Mouse (Mus musculus): ENCODE measurements around the gene Fkbp10. TPM values are rescaled to one million over a fixed set of nuclear protein-coding genes. Genes with fewer than 3 reads are reported as not detected.

Fkbp10 gene
- polyA plus RNA-seq, 1 experiment, result 10.0 TPM

DNA sequence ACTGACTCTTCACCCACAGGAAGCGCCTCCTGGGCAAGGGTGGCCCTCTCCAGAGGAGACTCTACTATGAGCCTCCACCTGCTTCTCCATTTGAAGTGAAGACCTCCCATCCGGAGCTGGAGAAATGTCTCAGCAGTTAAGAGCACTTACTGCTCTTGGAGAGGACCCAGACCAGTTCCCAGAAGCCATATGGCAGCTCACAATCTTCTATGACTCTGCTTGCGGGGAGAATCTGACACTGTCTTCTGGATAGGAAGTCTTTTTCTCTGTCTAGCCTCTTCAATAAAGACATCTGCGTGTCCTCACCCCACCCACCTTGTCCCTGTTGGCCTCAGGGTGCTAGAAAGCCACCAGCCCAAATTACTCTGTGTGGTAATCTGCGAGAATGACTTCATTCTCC lies 22.5 kb upstream of the Fkbp10 start:
- peaks cover 10% of the 10 kb centered on the region for H3K36me3 ChIP-seq (ENCODE audit: control insufficient read depth, insufficient read depth, low read length)
- H3K27ac ChIP-seq (ENCODE audit: insufficient read depth, low read depth, low read length), result peak overlapping the region; percentile 0; the same call in 1 of the 2 replicates
- H3K4me3 ChIP-seq (ENCODE audit: low read depth, low read length), result no peak overlapping the region
- peaks cover 50% of the 10 kb centered on the region for H3K4me1 ChIP-seq (ENCODE audit: control insufficient read depth, insufficient read depth, insufficient read length, low read length)
- H3K27me3 ChIP-seq (ENCODE audit: control insufficient read depth, insufficient read depth, low read length), result no peaks in the 10 kb centered on the region
- 58% methylated on average over 5 of the region's 5 CpGs for WGBS
- no peak for TF ChIP-seq CTCF (IDR thresholded peaks at IDR 0.05; ENCODE audit: extremely low read depth, insufficient read length, insufficient replicate concordance, low read depth, low read length)
- no peak for TF ChIP-seq POLR2A (IDR thresholded peaks at IDR 0.05; ENCODE audit: low read depth, low read length)

DNA sequence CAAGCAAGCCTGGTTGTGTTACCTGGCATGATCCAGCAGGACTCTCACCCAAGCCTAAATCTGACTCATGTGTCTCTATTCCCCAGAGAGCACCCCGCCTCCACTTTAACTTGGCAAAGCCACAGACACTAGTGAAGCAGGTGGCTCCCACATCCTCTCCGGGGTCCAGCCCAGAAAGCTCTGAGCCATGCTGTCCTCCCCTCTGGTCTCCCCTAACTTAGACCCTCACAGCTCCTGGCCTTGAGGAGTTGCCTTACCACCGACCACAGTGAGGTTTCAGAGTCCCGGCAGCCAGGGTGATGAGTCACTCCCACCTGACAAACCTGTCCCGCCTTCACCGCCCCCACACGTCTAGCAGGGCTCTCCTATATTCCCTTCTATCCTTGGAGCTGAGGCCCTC lies 21.8 kb upstream of the Fkbp10 start:
- H3K27ac ChIP-seq (ENCODE audit: insufficient read depth, low read depth, low read length), result no peak overlapping the region; the same call in 1 of the 2 replicates
- WGBS, result 30% methylated on average over 7 of the region's 7 CpGs
- peaks cover 10% of the 10 kb centered on the region for H3K36me3 ChIP-seq (ENCODE audit: control insufficient read depth, insufficient read depth, low read length)
- peak overlapping the region; percentile 26 for H3K4me3 ChIP-seq (ENCODE audit: low read depth, low read length)
- H3K27me3 ChIP-seq (ENCODE audit: control insufficient read depth, insufficient read depth, low read length), result no peaks in the 10 kb centered on the region
- TF ChIP-seq CTCF (IDR thresholded peaks at IDR 0.05; ENCODE audit: extremely low read depth, insufficient read length, insufficient replicate concordance, low read depth, low read length) (no peak), POLR2A (IDR thresholded peaks at IDR 0.05; ENCODE audit: low read depth, low read length) (no peak)
- H3K4me1 ChIP-seq (ENCODE audit: control insufficient read depth, insufficient read depth, insufficient read length, low read length), result peaks cover 44% of the 10 kb centered on the region

- peaks cover 42% of the 10 kb centered on the region for H3K4me1 ChIP-seq (ENCODE audit: control insufficient read depth, insufficient read depth, insufficient read length, low read length)
- WGBS, result 36% methylated on average over 5 of the region's 5 CpGs
- H3K27ac ChIP-seq (ENCODE audit: insufficient read depth, low read depth, low read length), result peak overlapping the region; percentile 79
- no peaks in the 10 kb centered on the region for H3K27me3 ChIP-seq (ENCODE audit: control insufficient read depth, insufficient read depth, low read length)
- no peak for TF ChIP-seq POLR2A (IDR thresholded peaks at IDR 0.05; ENCODE audit: low read depth, low read length)
- TF ChIP-seq CTCF (IDR thresholded peaks at IDR 0.05; ENCODE audit: extremely low read depth, insufficient read length, insufficient replicate concordance, low read depth, low read length), result no peak
- peak overlapping the region; percentile 74; the same call in 1 of the 2 replicates for H3K4me3 ChIP-seq (ENCODE audit: low read depth, low read length)
- H3K36me3 ChIP-seq (ENCODE audit: control insufficient read depth, insufficient read depth, low read length), result peaks cover 10% of the 10 kb centered on the region
These were observed 21.0 kb upstream of the Fkbp10 start for GRCm38 (mm10) chr11:100394353-100395074.

DNA sequence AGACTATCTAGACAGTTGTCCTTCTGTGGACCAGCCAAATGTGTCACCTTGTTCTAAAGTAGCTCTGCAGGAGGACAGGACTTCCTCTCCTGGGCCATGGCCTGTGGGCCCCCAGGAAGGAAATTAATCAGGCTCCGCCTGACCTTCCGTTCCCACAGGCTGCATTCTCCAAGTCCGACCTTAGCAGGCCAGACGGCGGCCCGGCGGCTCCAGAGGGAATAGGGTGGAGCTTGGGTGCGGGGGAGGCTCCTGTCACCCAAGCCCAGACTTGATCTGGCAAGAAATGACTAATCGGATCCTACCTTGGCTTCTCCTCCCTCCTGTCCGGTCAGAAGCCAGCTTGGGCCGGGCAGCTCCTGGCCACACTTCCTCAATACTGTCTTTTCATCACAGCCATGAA lies 20.3 kb upstream of the Fkbp10 start:
- Histone ChIP-seq H3K27ac (ENCODE audit: insufficient read depth, low read depth, low read length) (peak overlapping the region; percentile 99), H3K27me3 (ENCODE audit: control insufficient read depth, insufficient read depth, low read length) (no peaks in the 10 kb centered on the region), H3K36me3 (ENCODE audit: control insufficient read depth, insufficient read depth, low read length) (peaks cover 8% of the 10 kb centered on the region), H3K4me3 (ENCODE audit: low read depth, low read length) (peak overlapping the region; percentile 74), H3K4me1 (ENCODE audit: control insufficient read depth, insufficient read depth, insufficient read length, low read length) (peaks cover 37% of the 10 kb centered on the region)
- WGBS, result 12% methylated on average over 11 of the region's 11 CpGs
- TF ChIP-seq CTCF (IDR thresholded peaks at IDR 0.05; ENCODE audit: extremely low read depth, insufficient read length, insufficient replicate concordance, low read depth, low read length) (no peak), POLR2A (IDR thresholded peaks at IDR 0.05; ENCODE audit: low read depth, low read length) (peak; percentile 49; the same call in 1 of the 2 replicates)

DNA sequence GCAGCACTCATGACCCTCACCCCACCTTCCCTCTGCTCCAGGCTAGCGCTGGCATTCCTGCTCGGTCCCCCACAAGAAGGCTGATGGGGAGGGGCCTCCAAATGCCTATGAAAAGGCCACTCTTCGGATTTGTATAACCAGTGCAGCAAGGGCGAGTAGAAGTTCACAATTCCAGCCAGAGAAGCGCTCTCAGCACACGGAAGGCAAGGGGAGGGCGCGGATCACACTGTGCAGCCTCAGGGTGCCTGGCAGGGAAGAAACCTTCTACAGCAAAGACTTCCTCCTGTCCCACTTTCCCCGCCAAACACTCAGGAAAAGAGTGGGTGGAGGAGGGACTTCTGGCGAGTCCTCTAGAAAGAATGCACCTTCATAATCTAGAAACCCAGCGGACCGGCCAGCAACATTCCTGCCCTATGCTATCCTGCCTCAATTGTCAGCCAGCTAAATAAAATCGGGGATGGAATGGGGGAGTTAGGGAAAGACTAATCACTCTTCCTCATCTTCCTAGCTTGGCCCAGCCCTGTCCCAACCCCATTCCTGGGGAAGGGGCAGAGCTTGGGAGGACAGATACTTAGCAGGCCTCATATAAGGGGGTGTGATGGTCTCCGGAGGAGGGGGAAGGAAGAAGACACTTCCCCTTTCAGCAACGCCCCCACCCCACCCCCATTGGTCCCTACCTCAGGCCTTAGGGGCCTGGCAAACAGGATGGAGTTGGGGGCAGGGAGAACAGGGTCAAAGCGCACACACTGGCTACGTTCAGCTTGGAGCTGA lies 19.5 kb upstream of the Fkbp10 start:
- H3K4me1 ChIP-seq (ENCODE audit: control insufficient read depth, insufficient read depth, insufficient read length, low read length), result peaks cover 31% of the 10 kb centered on the region
- H3K4me3 ChIP-seq (ENCODE audit: low read depth, low read length), result peak overlapping the region; percentile 74
- 13% methylated on average over 17 of the region's 17 CpGs for WGBS
- peaks cover 7% of the 10 kb centered on the region for H3K36me3 ChIP-seq (ENCODE audit: control insufficient read depth, insufficient read depth, low read length)
- peak overlapping the region; percentile 99 for H3K27ac ChIP-seq (ENCODE audit: insufficient read depth, low read depth, low read length)
- no peak for TF ChIP-seq CTCF (IDR thresholded peaks at IDR 0.05; ENCODE audit: extremely low read depth, insufficient read length, insufficient replicate concordance, low read depth, low read length)
- TF ChIP-seq POLR2A (IDR thresholded peaks at IDR 0.05; ENCODE audit: low read depth, low read length), result 0 out of 2 replicates have a peak, but pooled peaks have one; percentile 14
- no peaks in the 10 kb centered on the region for H3K27me3 ChIP-seq (ENCODE audit: control insufficient read depth, insufficient read depth, low read length)

DNA sequence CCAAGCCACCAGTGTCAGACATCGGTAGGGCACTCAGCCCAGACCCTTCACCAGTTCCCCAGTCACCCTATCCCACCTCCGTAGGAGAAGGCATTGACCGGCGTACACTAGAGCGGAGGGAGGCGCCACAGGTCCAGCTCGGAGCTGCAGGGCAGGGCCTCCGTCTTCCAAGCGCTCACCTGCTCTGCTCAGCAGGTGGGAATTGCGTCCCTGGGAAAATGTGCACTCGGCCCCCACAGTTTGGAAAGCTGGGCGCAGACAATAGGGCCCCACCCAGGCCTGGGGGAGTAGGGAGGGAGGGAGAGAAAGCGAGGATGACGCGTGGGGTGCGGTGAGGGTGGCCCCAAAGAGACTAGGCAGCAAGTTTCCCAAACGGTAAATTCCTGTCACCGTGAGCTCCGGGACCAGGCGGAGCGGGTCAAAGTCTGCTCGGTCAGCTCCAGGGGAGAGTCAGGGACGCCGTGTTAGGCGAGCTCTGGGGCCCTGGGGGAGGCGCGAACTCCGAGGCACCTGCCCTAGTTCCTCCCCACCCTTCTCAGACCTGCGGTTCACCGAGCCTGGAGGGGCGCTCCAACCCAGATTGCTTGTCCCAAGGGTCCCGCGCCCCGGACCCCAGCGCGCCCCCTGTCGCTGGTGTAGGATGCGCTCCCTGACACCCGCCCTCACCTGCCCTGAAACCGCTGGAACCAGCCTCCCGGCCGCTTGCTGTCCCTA lies 18.5 kb upstream of the Fkbp10 start:
- Histone ChIP-seq H3K4me1 (ENCODE audit: control insufficient read depth, insufficient read depth, insufficient read length, low read length) (peaks cover 28% of the 10 kb centered on the region), H3K36me3 (ENCODE audit: control insufficient read depth, insufficient read depth, low read length) (peaks cover 7% of the 10 kb centered on the region), H3K4me3 (ENCODE audit: low read depth, low read length) (peak overlapping the region; percentile 74), H3K27ac (ENCODE audit: insufficient read depth, low read depth, low read length) (peak overlapping the region; percentile 99), H3K27me3 (ENCODE audit: control insufficient read depth, insufficient read depth, low read length) (no peaks in the 10 kb centered on the region)
- 1% methylated on average over 42 of the region's 42 CpGs for WGBS
- TF ChIP-seq CTCF (IDR thresholded peaks at IDR 0.05; ENCODE audit: extremely low read depth, insufficient read length, insufficient replicate concordance, low read depth, low read length), result 0 out of 2 replicates have a peak, but pooled peaks have one; percentile 35
- TF ChIP-seq POLR2A (IDR thresholded peaks at IDR 0.05; ENCODE audit: low read depth, low read length), result peak; percentile 35; the same call in 1 of the 2 replicates
